ENCODE assay signal across 8 mouse cellular contexts in genomic region chr12:104964953-104965911, GRCm38 (mm10). TPM values are rescaled to one million over a fixed set of nuclear protein-coding genes. Genes with fewer than 3 reads are reported as not detected.
DNase-seq lines count a peak whose midpoint lies in the region; ATAC-seq lines count a peak whose summit lies in the region.

No protein-coding gene starts in this region.

- 78% methylated on average over 7 of the region's 7 CpGs for WGBS in midbrain, embryonic 11.5 days

- H3K4me2 ChIP-seq in midbrain, embryonic 11.5 days = no peak overlapping the region

- no peaks in the 10 kb centered on the region for H3K36me3 ChIP-seq in midbrain, embryonic 11.5 days (ENCODE audit: control insufficient read depth, insufficient read depth, low read length)

- ATAC-seq in midbrain, embryonic 11.5 days (ENCODE audit: low FRiP score) = no peak

- H3K27me3 ChIP-seq in midbrain, embryonic 11.5 days (ENCODE audit: control insufficient read depth, insufficient read depth, low read length) = no peaks in the 10 kb centered on the region

- no peak overlapping the region for H3K4me3 ChIP-seq in midbrain, embryonic 11.5 days (ENCODE audit: low read depth, low read length)

- peak; percentile 23 for DNase-seq in embryo, embryonic 10 days (ENCODE audit: low spot score)
- DNase-seq in embryo, embryonic 9.5 days (ENCODE audit: extremely low spot score) = no peak
- peak; percentile 22 for DNase-seq in embryo, embryonic 11 days
- DNase-seq in kidney, postnatal 14 days = peak; percentile 71
- DNase-seq in midbrain, embryonic 11.5 days (ENCODE audit: low spot score, missing footprints) = peak; percentile 70
- DNase-seq in thymus, postnatal 36 days = no peak
- no peak for DNase-seq in cerebellum, postnatal 25 days
- no peak for DNase-seq in adrenal gland, postnatal 25 days

- no peaks in the 10 kb centered on the region for H3K4me1 ChIP-seq in midbrain, embryonic 11.5 days (ENCODE audit: control insufficient read depth, insufficient read depth, low read length)

- H3K9me3 ChIP-seq in midbrain, embryonic 11.5 days (ENCODE audit: control insufficient read depth, low read length) = no peaks in the 10 kb centered on the region

- no peak overlapping the region for H3K9ac ChIP-seq in midbrain, embryonic 11.5 days (ENCODE audit: low read length)

- no peak overlapping the region for H3K27ac ChIP-seq in midbrain, embryonic 11.5 days (ENCODE audit: low read depth, low read length)

RNA-seq across cellular contexts. Expression of gene Syne3, which starts 44.4 kb away (rescaled TPM):
- polyA plus RNA-seq in midbrain, embryonic 11.5 days (2014; fragmentation: Nextera tagmentation; extraction: Ambion mirVana) = 0.10 TPM in 1 of 2 replicates, not detected in the other
- 8.6 and 14.8 TPM in 2 replicates for total RNA-seq in adrenal gland, postnatal 25 days (2021)

Comparison
In these comparisons a context has a peak if more than half of its experiments do, and no peak if none do; other contexts are left out.
1. DNase-seq: peak in embryo, embryonic 10 days (single experiment), embryo, embryonic 11 days (single experiment), kidney, postnatal 14 days (single experiment) and midbrain, embryonic 11.5 days (single experiment); none in embryo, embryonic 9.5 days (single experiment), thymus, postnatal 36 days (0 of 2), cerebellum, postnatal 25 days (0 of 2) and adrenal gland, postnatal 25 days (single experiment).